ENCODE assay signal across 17 mouse cellular contexts in genomic region chr11:89476047-89476446, GRCm38 (mm10).
"Had no signal": no experiment of that assay in that cellular context is flagged by ENCODE, and none has a peak within 500 bp of the region (broad histone marks: within the 10 kb centered on the region; RNA-seq: fewer than 3 reads in every experiment).

No protein-coding gene starts in this region.

- DNase-seq: liver, embryonic 13.5 days; liver, postnatal 0 days; lung, postnatal 36 days; right cerebral cortex, postnatal 14 days; thymus, adult 2 months; thymus, postnatal 25 days; thymus, postnatal 4 days had no signal

- H3K9ac ChIP-seq: liver, embryonic 13.5 days; liver, embryonic 15.5 days; liver, postnatal 0 days; midbrain, embryonic 13.5 days; midbrain, embryonic 15.5 days; neural tube, embryonic 12.5 days; stomach, embryonic 15.5 days had no signal

- H3K9me3 ChIP-seq: liver, embryonic 13.5 days; liver, embryonic 15.5 days; midbrain, embryonic 13.5 days; midbrain, embryonic 15.5 days; neural tube, embryonic 12.5 days; stomach, embryonic 15.5 days had no signal

- H3K27me3 ChIP-seq: liver, embryonic 13.5 days; liver, embryonic 15.5 days; megakaryocyte, embryonic 14.5 days; midbrain, embryonic 13.5 days; midbrain, embryonic 15.5 days; neural tube, embryonic 12.5 days; stomach, embryonic 15.5 days had no signal

- H3K4me3 ChIP-seq: liver, embryonic 13.5 days; liver, embryonic 15.5 days; megakaryocyte, embryonic 14.5 days; midbrain, embryonic 13.5 days; midbrain, embryonic 15.5 days; neural tube, embryonic 12.5 days; stomach, embryonic 15.5 days had no signal

- H3K36me3 ChIP-seq: liver, embryonic 13.5 days; liver, embryonic 15.5 days; midbrain, embryonic 13.5 days; midbrain, embryonic 15.5 days; neural tube, embryonic 12.5 days; stomach, embryonic 15.5 days had no signal

- H3K4me1 ChIP-seq: liver, embryonic 13.5 days; liver, embryonic 15.5 days; megakaryocyte, embryonic 14.5 days; midbrain, embryonic 13.5 days; midbrain, embryonic 15.5 days; neural tube, embryonic 12.5 days; stomach, embryonic 15.5 days had no signal

- ATAC-seq: liver, postnatal 0 days; lung, postnatal 0 days; midbrain, embryonic 13.5 days; midbrain, embryonic 15.5 days had no signal

- H3K27ac ChIP-seq: liver, embryonic 13.5 days; liver, embryonic 15.5 days; macrophage; midbrain, embryonic 13.5 days; midbrain, embryonic 15.5 days; neural tube, embryonic 12.5 days; stomach, embryonic 15.5 days had no signal

- H3K4me2 ChIP-seq: liver, embryonic 11.5 days; liver, embryonic 13.5 days; liver, embryonic 15.5 days; midbrain, embryonic 11.5 days; midbrain, embryonic 13.5 days; midbrain, embryonic 15.5 days; neural tube, embryonic 12.5 days; stomach, embryonic 15.5 days had no signal
